Mouse (Mus musculus) adrenal gland (tissue): ENCODE measurements at regions not wholly inside any gene's neighbourhood (a gene's known extent, or its start where the extent isn't known, plus 50 kb on each side); places are given as distances from the start of the nearest gene placed in this dataset.

ENCODE experiments used
- intact Hi-C: fragments of 180-260 bp; cut with DNase I; formaldehyde crosslinking; loops from one replicate; pipeline ENCODE4 v1.15.1; 2025

GRCm38 (mm10) chr10:111558675-111559340 is 52.7 kb downstream of the Phlda1 start:
- intact Hi-C loops: no loop called here

- intact Hi-C loops: no loop called here
These were observed 53.5 kb downstream of the Phlda1 start for GRCm38 (mm10) chr10:111559341-111560246.

- intact Hi-C loops: no loop called here
These were observed 56.5 kb downstream of the Phlda1 start for GRCm38 (mm10) chr10:111562628-111563027.

GRCm38 (mm10) chr10:111566873-111567381 is 60.8 kb downstream of the Phlda1 start:
- intact Hi-C loops: no loop called here

- intact Hi-C loops: no loop called here
These were observed 64.6 kb downstream of the Phlda1 start for GRCm38 (mm10) chr10:111570501-111571258.

GRCm38 (mm10) chr10:111574231-111574630 is 68.1 kb downstream of the Phlda1 start:
- intact Hi-C loops: no loop called here

- intact Hi-C loops: loop anchor here (5.0 kb wide), 1 partner anchor 68 kb away; the partner anchor contains the start of gene Phlda1
These were observed 68.7 kb downstream of the Phlda1 start for GRCm38 (mm10) chr10:111574812-111575211.

GRCm38 (mm10) chr10:111575256-111575655 is 69.2 kb downstream of the Phlda1 start:
- intact Hi-C loops: loop anchor here (5.0 kb wide), 1 partner anchor 68 kb away; the partner anchor contains the start of gene Phlda1

GRCm38 (mm10) chr10:111575926-111576325 is 69.8 kb downstream of the Phlda1 start:
- intact Hi-C loops: loop anchor here (5.0 kb wide), 1 partner anchor 69 kb away; the partner anchor contains the start of gene Phlda1

GRCm38 (mm10) chr10:111576395-111577069 is 70.4 kb downstream of the Phlda1 start:
- intact Hi-C loops: loop anchor here (5.0 kb wide), 1 partner anchor 69 kb away; the partner anchor contains the start of gene Phlda1

- intact Hi-C loops: loop anchor here (5.0 kb wide), 1 partner anchor 71 kb away; the partner anchor contains the start of gene Phlda1
These were observed 72.5 kb downstream of the Phlda1 start for GRCm38 (mm10) chr10:111578536-111578935.

- intact Hi-C loops: loop anchor here (5.0 kb wide), 1 partner anchor 72 kb away; the partner anchor contains the start of gene Phlda1
These were observed 73.4 kb downstream of the Phlda1 start for GRCm38 (mm10) chr10:111579481-111579880.

GRCm38 (mm10) chr10:111580401-111581100 is 74.5 kb downstream of the Phlda1 start:
- intact Hi-C loops: no loop called here

GRCm38 (mm10) chr10:111581847-111582246 is 75.8 kb downstream of the Phlda1 start:
- intact Hi-C loops: no loop called here

- intact Hi-C loops: no loop called here
These were observed 76.4 kb downstream of the Phlda1 start for GRCm38 (mm10) chr10:111582321-111583123.

- intact Hi-C loops: no loop called here
These were observed 77.1 kb downstream of the Phlda1 start for GRCm38 (mm10) chr10:111583124-111583743.

GRCm38 (mm10) chr10:111583744-111584152 is 77.7 kb downstream of the Phlda1 start:
- intact Hi-C loops: no loop called here

GRCm38 (mm10) chr10:111587891-111588611 is 82.0 kb downstream of the Phlda1 start:
- intact Hi-C loops: no loop called here
